Mouse (Mus musculus): Measurements from ENCODE around the gene Dnajb13. TPM values are rescaled to one million over a fixed set of nuclear protein-coding genes. Genes with fewer than 3 reads are reported as not detected.

Gene Dnajb13
- polyA plus RNA-seq, 1 experiment from 2014 or later: 0.50 TPM

- no peak overlapping the region for H3K9ac ChIP-seq (ENCODE audit: low read depth, low read length)
- H3K27ac ChIP-seq (ENCODE audit: low read length): no peak overlapping the region
- no peaks in the 10 kb centered on the region for H3K9me3 ChIP-seq (ENCODE audit: control insufficient read depth, low read length)
- H3K4me3 ChIP-seq (ENCODE audit: low read length): no peak overlapping the region
- 36% methylated on average over 2 of the region's 2 CpGs for WGBS
- peaks cover 18% of the 10 kb centered on the region; the same call in 1 of the 2 replicates for H3K36me3 ChIP-seq (ENCODE audit: control insufficient read depth, insufficient read depth, low read length)
- no peak for ATAC-seq
- no peaks in the 10 kb centered on the region for H3K27me3 ChIP-seq (replicated peaks; ENCODE audit: control insufficient read depth, insufficient read depth, low read length)
- H3K4me1 ChIP-seq (ENCODE audit: control insufficient read depth, insufficient read depth, low read length): peaks cover 7% of the 10 kb centered on the region; the same call in 1 of the 2 replicates
- H3K4me2 ChIP-seq (ENCODE audit: low read depth, low read length): no peak overlapping the region
These were observed 12.9 kb downstream of the Dnajb13 start for GRCm38 (mm10) chr7:100501844-100502373.

- ATAC-seq: no peak
- no peaks in the 10 kb centered on the region for H3K9me3 ChIP-seq (ENCODE audit: control insufficient read depth, low read length)
- no peak overlapping the region for H3K4me2 ChIP-seq (ENCODE audit: low read depth, low read length)
- H3K27ac ChIP-seq (ENCODE audit: low read length): no peak overlapping the region
- 68% methylated on average over 6 of the region's 6 CpGs for WGBS
- H3K9ac ChIP-seq (ENCODE audit: low read depth, low read length): no peak overlapping the region
- no peaks in the 10 kb centered on the region for H3K27me3 ChIP-seq (replicated peaks; ENCODE audit: control insufficient read depth, insufficient read depth, low read length)
- H3K36me3 ChIP-seq (ENCODE audit: control insufficient read depth, insufficient read depth, low read length): peaks cover 18% of the 10 kb centered on the region; the same call in 1 of the 2 replicates
- H3K4me1 ChIP-seq (ENCODE audit: control insufficient read depth, insufficient read depth, low read length): peaks cover 12% of the 10 kb centered on the region
- no peak overlapping the region for H3K4me3 ChIP-seq (ENCODE audit: low read length)
These were observed 13.5 kb downstream of the Dnajb13 start for GRCm38 (mm10) chr7:100501027-100501843.

DNA sequence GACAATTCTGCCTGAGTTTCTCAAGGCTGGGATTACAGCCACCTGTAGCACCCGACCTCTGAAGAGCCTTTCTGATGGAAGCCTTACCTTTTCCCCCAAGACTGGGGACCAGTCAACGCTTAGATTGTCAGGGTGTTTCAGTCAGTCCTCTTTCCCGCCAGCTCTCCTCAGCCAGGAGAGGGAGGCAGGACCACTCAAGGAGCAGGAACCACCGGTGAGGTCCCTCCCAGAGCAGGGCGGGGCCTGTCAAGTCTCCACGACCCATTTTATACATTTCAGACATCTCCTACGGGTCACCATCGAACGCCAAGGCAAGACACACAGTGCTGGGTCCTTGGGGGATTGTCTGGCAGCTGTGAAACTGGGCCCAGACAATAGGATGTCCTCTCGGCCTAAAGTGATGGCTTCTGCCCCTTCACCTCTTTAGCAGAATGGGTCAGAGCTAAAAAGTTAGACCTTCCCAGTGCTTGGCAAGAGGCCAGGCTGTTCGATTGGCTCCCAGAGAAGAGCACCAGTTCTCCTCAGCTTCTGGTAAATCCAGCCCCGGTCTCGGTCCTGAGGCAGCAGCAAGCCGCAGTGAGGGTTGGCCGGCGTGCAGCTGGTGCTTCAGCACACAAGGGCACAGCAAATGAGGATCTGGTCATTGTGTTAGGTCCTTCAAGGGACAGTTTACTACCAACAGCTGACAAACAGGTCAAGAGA lies 14.3 kb downstream of the Dnajb13 start:
- Histone ChIP-seq H3K36me3 (ENCODE audit: control insufficient read depth, insufficient read depth, low read length) (peaks cover 18% of the 10 kb centered on the region; the same call in 1 of the 2 replicates), H3K4me3 (ENCODE audit: low read length) (no peak overlapping the region), H3K4me2 (ENCODE audit: low read depth, low read length) (no peak overlapping the region), H3K27ac (ENCODE audit: low read length) (no peak overlapping the region), H3K9ac (ENCODE audit: low read depth, low read length) (no peak overlapping the region), H3K27me3 (replicated peaks; ENCODE audit: control insufficient read depth, insufficient read depth, low read length) (no peaks in the 10 kb centered on the region), H3K9me3 (ENCODE audit: control insufficient read depth, low read length) (no peaks in the 10 kb centered on the region), H3K4me1 (ENCODE audit: control insufficient read depth, insufficient read depth, low read length) (peaks cover 20% of the 10 kb centered on the region)
- WGBS: 65% methylated on average over 16 of the region's 16 CpGs
- ATAC-seq: no peak

DNA sequence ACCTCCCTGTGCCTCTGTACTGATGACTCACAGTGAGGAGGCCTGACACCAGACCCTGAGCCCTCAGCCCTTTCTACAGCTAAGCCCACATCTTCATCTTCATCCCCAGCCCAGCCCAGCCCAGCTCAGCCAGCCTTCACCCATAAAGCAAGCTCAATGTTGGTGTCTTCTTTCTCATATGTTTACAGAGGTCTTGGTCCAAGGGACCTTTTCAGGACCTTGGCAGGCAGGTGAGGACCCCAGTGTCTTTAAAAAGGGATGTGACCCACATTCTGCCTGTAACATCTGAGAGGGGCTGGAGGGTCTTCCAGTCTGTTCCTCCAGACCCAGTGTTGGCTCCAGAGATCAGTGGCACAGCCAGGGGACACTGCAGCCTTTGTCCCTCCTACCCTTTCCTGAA lies 15.3 kb downstream of the Dnajb13 start:
- H3K9ac ChIP-seq (ENCODE audit: low read depth, low read length): no peak overlapping the region
- ATAC-seq: no peak

DNA sequence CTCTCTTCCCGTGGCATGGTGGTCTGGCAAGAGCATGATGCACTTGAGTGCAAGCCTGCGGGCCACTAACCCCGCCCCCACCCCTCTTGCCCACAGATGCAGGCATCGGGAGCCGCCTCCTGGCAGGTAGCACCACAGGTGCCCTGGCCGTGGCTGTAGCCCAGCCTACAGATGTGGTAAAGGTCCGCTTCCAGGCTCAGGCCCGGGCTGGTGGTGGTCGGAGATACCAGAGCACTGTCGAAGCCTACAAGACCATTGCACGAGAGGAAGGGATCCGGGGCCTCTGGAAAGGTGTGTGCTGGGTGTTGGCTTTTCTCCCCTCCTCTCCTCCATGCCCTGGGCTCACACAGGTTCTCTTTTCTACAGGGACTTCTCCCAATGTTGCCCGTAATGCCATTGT lies 16.8 kb downstream of the Dnajb13 start:
- Histone ChIP-seq H3K36me3 (ENCODE audit: control insufficient read depth, insufficient read depth, low read length) (peaks cover 18% of the 10 kb centered on the region; the same call in 1 of the 2 replicates), H3K27ac (ENCODE audit: low read length) (no peak overlapping the region), H3K27me3 (replicated peaks; ENCODE audit: control insufficient read depth, insufficient read depth, low read length) (no peaks in the 10 kb centered on the region), H3K4me3 (ENCODE audit: low read length) (no peak overlapping the region), H3K9ac (ENCODE audit: low read depth, low read length) (no peak overlapping the region), H3K4me2 (ENCODE audit: low read depth, low read length) (no peak overlapping the region), H3K4me1 (ENCODE audit: control insufficient read depth, insufficient read depth, low read length) (peaks cover 23% of the 10 kb centered on the region), H3K9me3 (ENCODE audit: control insufficient read depth, low read length) (no peaks in the 10 kb centered on the region)
- 86% methylated on average over 13 of the region's 13 CpGs for WGBS
- no peak for ATAC-seq

More for the DNA sequence above, 15.3 kb downstream of the Dnajb13 start:
- H3K4me2 ChIP-seq (ENCODE audit: low read depth, low read length): no peak overlapping the region
- no peaks in the 10 kb centered on the region for H3K9me3 ChIP-seq (ENCODE audit: control insufficient read depth, low read length)
- H3K27ac ChIP-seq (ENCODE audit: low read length): no peak overlapping the region
- peaks cover 18% of the 10 kb centered on the region; the same call in 1 of the 2 replicates for H3K36me3 ChIP-seq (ENCODE audit: control insufficient read depth, insufficient read depth, low read length)
- H3K4me3 ChIP-seq (ENCODE audit: low read length): no peak overlapping the region
- H3K27me3 ChIP-seq (replicated peaks; ENCODE audit: control insufficient read depth, insufficient read depth, low read length): no peaks in the 10 kb centered on the region
- peaks cover 23% of the 10 kb centered on the region for H3K4me1 ChIP-seq (ENCODE audit: control insufficient read depth, insufficient read depth, low read length)

- no peak overlapping the region for H3K9ac ChIP-seq (ENCODE audit: low read depth, low read length)
- H3K9me3 ChIP-seq (ENCODE audit: control insufficient read depth, low read length): no peaks in the 10 kb centered on the region
- WGBS: 71% methylated on average over 4 of the region's 4 CpGs
- H3K36me3 ChIP-seq (ENCODE audit: control insufficient read depth, insufficient read depth, low read length): peaks cover 18% of the 10 kb centered on the region; the same call in 1 of the 2 replicates
- H3K4me2 ChIP-seq (ENCODE audit: low read depth, low read length): no peak overlapping the region
- ATAC-seq: no peak
- H3K4me3 ChIP-seq (ENCODE audit: low read length): no peak overlapping the region
- H3K27ac ChIP-seq (ENCODE audit: low read length): no peak overlapping the region
- H3K27me3 ChIP-seq (replicated peaks; ENCODE audit: control insufficient read depth, insufficient read depth, low read length): no peaks in the 10 kb centered on the region
- H3K4me1 ChIP-seq (ENCODE audit: control insufficient read depth, insufficient read depth, low read length): peaks cover 21% of the 10 kb centered on the region
These were observed 17.4 kb downstream of the Dnajb13 start for GRCm38 (mm10) chr7:100497402-100497801.

DNA sequence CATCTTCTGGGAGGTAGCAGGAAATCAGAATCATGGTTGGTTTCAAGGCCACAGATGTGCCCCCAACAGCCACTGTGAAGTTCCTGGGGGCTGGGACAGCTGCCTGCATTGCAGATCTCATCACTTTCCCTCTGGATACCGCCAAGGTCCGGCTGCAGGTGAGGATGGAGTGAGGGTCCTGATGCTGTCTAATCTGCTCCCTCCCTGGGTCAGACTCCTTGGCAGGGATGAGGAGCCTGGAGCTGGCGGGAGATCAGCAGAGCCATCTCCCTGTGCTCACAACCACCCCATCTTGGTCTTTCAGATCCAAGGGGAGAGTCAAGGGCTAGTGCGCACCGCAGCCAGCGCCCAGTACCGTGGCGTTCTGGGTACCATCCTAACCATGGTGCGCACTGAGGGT lies 18.0 kb downstream of the Dnajb13 start:
- no peak overlapping the region for H3K27ac ChIP-seq (ENCODE audit: low read length)
- H3K9ac ChIP-seq (ENCODE audit: low read depth, low read length): peak overlapping the region; percentile 78; the same call in 1 of the 2 replicates
- 94% methylated on average over 9 of the region's 9 CpGs for WGBS

GRCm38 (mm10) chr7:100496371-100496770 lies 18.4 kb downstream of the Dnajb13 start:
- WGBS: 68% methylated on average over 6 of the region's 6 CpGs
- H3K4me1 ChIP-seq (ENCODE audit: control insufficient read depth, insufficient read depth, low read length): peaks cover 18% of the 10 kb centered on the region
- H3K27ac ChIP-seq (ENCODE audit: low read length): peak overlapping the region; percentile 89; the same call in 1 of the 2 replicates
- ATAC-seq: no peak
- H3K27me3 ChIP-seq (replicated peaks; ENCODE audit: control insufficient read depth, insufficient read depth, low read length): no peaks in the 10 kb centered on the region
- peak overlapping the region; percentile 78 for H3K9ac ChIP-seq (ENCODE audit: low read depth, low read length)
- H3K4me3 ChIP-seq (ENCODE audit: low read length): peak overlapping the region; percentile 52
- peak overlapping the region; percentile 89 for H3K4me2 ChIP-seq (ENCODE audit: low read depth, low read length)
- H3K9me3 ChIP-seq (ENCODE audit: control insufficient read depth, low read length): no peaks in the 10 kb centered on the region
- peaks cover 18% of the 10 kb centered on the region; the same call in 1 of the 2 replicates for H3K36me3 ChIP-seq (ENCODE audit: control insufficient read depth, insufficient read depth, low read length)

More for the DNA sequence above, 18.0 kb downstream of the Dnajb13 start:
- Histone ChIP-seq H3K4me2 (ENCODE audit: low read depth, low read length) (no peak overlapping the region), H3K9me3 (ENCODE audit: control insufficient read depth, low read length) (no peaks in the 10 kb centered on the region), H3K36me3 (ENCODE audit: control insufficient read depth, insufficient read depth, low read length) (peaks cover 18% of the 10 kb centered on the region; the same call in 1 of the 2 replicates), H3K27me3 (replicated peaks; ENCODE audit: control insufficient read depth, insufficient read depth, low read length) (no peaks in the 10 kb centered on the region), H3K4me3 (ENCODE audit: low read length) (no peak overlapping the region), H3K4me1 (ENCODE audit: control insufficient read depth, insufficient read depth, low read length) (peaks cover 18% of the 10 kb centered on the region)
- ATAC-seq: no peak

GRCm38 (mm10) chr7:100495581-100496251 lies 19.0 kb downstream of the Dnajb13 start:
- ATAC-seq: peak; percentile 67
- WGBS: 21% methylated on average over 11 of the region's 11 CpGs

More at GRCm38 (mm10) chr7:100495581-100496251, 19.0 kb downstream of the Dnajb13 start:
- peaks cover 18% of the 10 kb centered on the region; the same call in 1 of the 2 replicates for H3K36me3 ChIP-seq (ENCODE audit: control insufficient read depth, insufficient read depth, low read length)
- H3K4me2 ChIP-seq (ENCODE audit: low read depth, low read length): peak overlapping the region; percentile 89
- no peaks in the 10 kb centered on the region for H3K9me3 ChIP-seq (ENCODE audit: control insufficient read depth, low read length)
- H3K4me1 ChIP-seq (ENCODE audit: control insufficient read depth, insufficient read depth, low read length): peaks cover 18% of the 10 kb centered on the region
- H3K27me3 ChIP-seq (replicated peaks; ENCODE audit: control insufficient read depth, insufficient read depth, low read length): no peaks in the 10 kb centered on the region
- H3K9ac ChIP-seq (ENCODE audit: low read depth, low read length): peak overlapping the region; percentile 78
- peak overlapping the region; percentile 52 for H3K4me3 ChIP-seq (ENCODE audit: low read length)
- peak overlapping the region; percentile 89 for H3K27ac ChIP-seq (ENCODE audit: low read length)
